Mouse (Mus musculus): ENCODE data around the gene Gm11214. TPM values are rescaled to one million over a fixed set of nuclear protein-coding genes. Genes with fewer than 3 reads are reported as not detected.

Gm11214 gene
- polyA plus RNA-seq, 1 experiment from 2014 or later, result not detected

DNA sequence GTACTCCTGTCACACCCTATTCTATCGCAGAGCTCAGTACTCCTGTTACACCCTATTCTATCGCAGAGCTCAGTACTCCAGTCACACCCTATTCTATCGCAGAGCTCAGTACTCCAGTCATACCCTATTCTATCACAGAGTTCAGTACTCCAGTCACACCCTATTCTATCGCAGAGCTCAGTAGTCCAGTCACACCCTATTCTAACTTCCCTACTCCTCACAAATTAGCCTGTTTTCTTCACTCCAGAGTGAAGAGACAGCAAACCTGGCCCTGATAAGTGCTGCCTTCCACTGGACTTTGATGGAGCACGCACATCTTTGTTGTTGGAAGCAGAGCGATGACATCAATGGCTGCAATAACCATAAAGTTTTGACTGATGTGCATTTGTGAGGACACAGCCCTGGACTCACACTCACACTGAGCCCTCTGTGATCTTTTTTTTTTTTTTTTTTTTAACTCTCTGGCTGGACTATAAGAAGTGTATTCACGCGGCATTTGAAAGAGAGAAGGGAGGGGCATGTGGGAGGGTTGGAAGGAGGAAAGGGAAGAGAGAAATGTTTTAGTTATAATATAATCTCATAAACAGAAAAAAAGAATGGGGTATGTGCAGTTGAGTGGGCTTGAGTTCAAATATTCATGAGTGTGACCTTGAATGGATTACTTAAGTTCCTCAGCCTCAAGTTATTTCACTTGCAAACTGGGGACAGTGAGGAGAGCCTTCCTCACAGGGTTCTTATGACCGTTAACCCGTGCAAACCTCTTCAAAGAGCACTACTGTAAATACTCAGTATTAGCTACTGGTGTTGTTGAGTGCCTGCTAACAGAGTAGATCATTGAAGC is 21.5 kb upstream of the Gm11214 start:
- Histone ChIP-seq H3K27me3 (no peaks in the 10 kb centered on the region), H3K27ac (no peak overlapping the region), H3K36me3 (no peaks in the 10 kb centered on the region), H3K4me3 (no peak overlapping the region), H3K4me2 (replicated peaks) (no peak overlapping the region), H3K9me3 (replicated peaks) (no peaks in the 10 kb centered on the region), H3K9ac (no peak overlapping the region), H3K4me1 (no peaks in the 10 kb centered on the region)
- 88% methylated on average over 10 of the region's 10 CpGs for WGBS
- ATAC-seq (ENCODE audit: low FRiP score), result no peak

DNA sequence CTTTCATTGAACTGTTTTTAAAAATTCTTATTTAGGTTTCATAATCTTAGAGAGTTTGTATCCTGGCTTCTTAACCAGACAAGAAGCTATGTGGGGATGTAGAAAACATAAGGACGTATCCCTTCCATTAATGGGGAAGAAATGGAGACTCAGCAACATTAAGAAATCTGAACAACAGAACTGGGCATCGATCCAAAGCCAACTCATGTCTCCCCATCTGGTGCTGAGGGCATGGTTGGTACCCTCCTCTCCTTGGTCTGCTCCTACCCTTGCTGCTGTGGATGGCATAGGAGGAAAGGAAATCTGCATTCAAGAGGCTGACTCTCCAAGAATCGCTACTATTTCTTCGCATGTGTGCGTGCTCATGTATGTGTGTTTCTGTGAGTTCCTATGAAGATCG is 20.5 kb upstream of the Gm11214 start:
- no peaks in the 10 kb centered on the region for H3K36me3 ChIP-seq
- no peaks in the 10 kb centered on the region for H3K4me1 ChIP-seq
- WGBS, result 91% methylated on average over 6 of the region's 6 CpGs
- no peak overlapping the region for H3K4me2 ChIP-seq (replicated peaks)
- H3K9ac ChIP-seq, result no peak overlapping the region
- no peaks in the 10 kb centered on the region for H3K27me3 ChIP-seq
- ATAC-seq (ENCODE audit: low FRiP score), result no peak
- no peak overlapping the region for H3K27ac ChIP-seq
- no peak overlapping the region for H3K4me3 ChIP-seq
- no peaks in the 10 kb centered on the region for H3K9me3 ChIP-seq (replicated peaks)

DNA sequence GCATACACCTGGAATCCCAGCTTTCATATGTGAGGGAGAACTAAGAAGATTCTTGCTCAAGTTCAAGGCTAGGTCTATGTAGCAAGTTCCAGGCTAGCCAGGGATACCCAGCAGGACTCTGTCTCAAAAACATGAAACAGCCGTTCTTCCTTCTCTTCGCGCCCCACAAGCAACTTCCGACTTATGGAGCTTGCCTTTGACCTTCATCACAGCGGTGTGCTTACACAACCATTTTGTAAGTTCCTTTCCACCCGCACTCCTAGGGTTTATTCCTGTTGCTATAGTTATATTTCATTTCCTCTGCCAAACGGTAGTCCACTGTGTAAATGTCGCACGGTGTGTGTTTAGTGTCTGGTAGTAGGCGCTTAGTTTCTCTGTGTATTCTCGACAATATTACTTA is 19.9 kb upstream of the Gm11214 start:
- H3K4me1 ChIP-seq, result no peaks in the 10 kb centered on the region
- H3K4me3 ChIP-seq, result no peak overlapping the region
- H3K27ac ChIP-seq, result no peak overlapping the region
- H3K4me2 ChIP-seq (replicated peaks), result no peak overlapping the region
- no peaks in the 10 kb centered on the region for H3K27me3 ChIP-seq
- H3K9ac ChIP-seq, result no peak overlapping the region
- H3K36me3 ChIP-seq, result no peaks in the 10 kb centered on the region
- no peak for ATAC-seq (ENCODE audit: low FRiP score)
- WGBS, result 85% methylated on average over 11 of the region's 11 CpGs
- H3K9me3 ChIP-seq (replicated peaks), result no peaks in the 10 kb centered on the region

DNA sequence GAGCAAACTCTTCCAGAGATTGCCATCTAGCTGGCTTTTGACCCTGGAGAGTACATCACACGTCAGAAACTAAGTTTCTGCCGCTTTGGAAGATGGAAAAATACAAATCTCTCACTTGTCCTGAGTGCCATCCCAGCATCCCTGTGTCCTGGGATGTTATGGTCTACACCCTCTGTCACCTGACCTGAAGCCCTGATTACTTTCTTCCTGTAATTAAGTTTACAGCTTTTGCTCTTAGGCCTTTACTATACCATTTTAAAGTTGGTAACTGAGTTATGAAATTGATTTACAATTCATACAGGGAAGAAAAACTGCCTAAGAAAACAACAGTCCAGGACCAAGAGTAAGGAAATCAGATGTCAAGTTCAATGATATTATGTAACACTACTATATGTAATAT is 19.3 kb upstream of the Gm11214 start:
- H3K27me3 ChIP-seq, result no peaks in the 10 kb centered on the region
- no peaks in the 10 kb centered on the region for H3K4me1 ChIP-seq
- H3K27ac ChIP-seq, result no peak overlapping the region
- no peaks in the 10 kb centered on the region for H3K36me3 ChIP-seq
- no peak overlapping the region for H3K4me3 ChIP-seq
- H3K4me2 ChIP-seq (replicated peaks), result no peak overlapping the region
- H3K9ac ChIP-seq, result no peak overlapping the region
- WGBS, result 90% methylated on average over 2 of the region's 2 CpGs
- no peak for ATAC-seq (ENCODE audit: low FRiP score)
- H3K9me3 ChIP-seq (replicated peaks), result no peaks in the 10 kb centered on the region

DNA sequence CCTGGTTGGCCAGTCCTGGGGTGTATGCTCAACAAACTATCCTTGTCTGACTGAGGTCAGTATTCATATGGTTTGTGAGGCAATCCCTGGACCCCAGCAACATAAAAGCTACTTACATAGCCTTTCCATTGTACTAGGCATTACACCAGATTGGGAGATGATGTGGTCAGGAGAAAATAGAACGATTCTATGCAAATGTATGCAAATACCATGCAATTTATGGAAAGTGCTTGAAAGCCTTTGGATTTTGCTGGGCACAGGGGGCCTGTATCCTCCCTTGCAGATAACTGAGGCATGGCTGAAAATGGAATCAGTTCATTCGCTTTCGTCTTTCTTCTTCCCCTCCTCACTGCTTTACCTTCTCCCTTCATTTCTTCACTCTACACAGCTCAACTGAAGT is 18.4 kb upstream of the Gm11214 start:
- Histone ChIP-seq H3K4me3 (no peak overlapping the region), H3K4me2 (replicated peaks) (no peak overlapping the region), H3K9me3 (replicated peaks) (no peaks in the 10 kb centered on the region), H3K36me3 (no peaks in the 10 kb centered on the region), H3K27me3 (no peaks in the 10 kb centered on the region), H3K9ac (no peak overlapping the region), H3K27ac (no peak overlapping the region), H3K4me1 (no peaks in the 10 kb centered on the region)
- ATAC-seq (ENCODE audit: low FRiP score), result no peak
- WGBS, result 77% methylated on average over 3 of the region's 3 CpGs

DNA sequence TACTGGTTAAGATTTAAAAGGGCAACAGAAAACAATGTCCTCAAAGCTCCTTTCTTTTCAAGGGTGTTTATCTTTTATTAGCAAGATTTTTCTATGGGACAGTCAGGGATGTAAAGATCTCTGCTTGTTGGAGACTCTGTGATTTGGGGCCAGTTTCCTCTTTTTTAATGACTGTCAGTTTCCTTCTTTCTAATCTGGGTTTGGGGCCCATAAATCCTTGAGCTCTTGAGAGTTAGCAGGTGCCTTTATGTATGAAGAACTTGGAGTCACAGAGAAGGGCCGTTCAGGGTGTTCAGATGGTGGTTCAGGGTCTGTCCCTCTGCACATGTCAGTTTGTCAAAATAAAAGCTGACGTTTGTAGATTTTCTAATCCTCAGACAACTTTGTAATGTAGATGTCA is 11.9 kb upstream of the Gm11214 start:
- Histone ChIP-seq H3K9ac (no peak overlapping the region), H3K4me3 (no peak overlapping the region), H3K27me3 (no peaks in the 10 kb centered on the region), H3K9me3 (replicated peaks) (no peaks in the 10 kb centered on the region), H3K36me3 (no peaks in the 10 kb centered on the region), H3K4me1 (no peaks in the 10 kb centered on the region), H3K4me2 (replicated peaks) (no peak overlapping the region), H3K27ac (no peak overlapping the region)
- no peak for ATAC-seq (ENCODE audit: low FRiP score)
- 75% methylated on average over 2 of the region's 2 CpGs for WGBS

DNA sequence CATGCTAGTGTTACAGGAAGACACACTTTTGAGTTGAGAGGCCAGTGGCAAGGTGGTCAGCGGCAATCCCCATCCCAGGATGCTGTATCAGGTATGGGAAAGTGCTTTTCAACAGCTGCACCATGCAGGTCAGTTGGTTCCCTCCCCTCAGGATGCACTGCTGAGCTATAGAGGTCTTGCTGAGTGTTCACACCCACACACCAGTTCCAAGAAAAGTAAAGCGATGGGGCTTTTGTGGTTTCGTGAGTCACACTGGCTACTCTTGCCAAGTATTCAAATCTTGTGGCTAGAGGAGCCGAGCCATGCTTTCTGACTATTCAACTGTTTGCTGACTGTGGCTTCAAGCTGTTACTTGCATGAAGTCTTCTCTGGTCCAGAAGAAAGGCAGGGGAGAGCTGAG is 5.1 kb upstream of the Gm11214 start:
- 71% methylated on average over 4 of the region's 4 CpGs for WGBS
- H3K9ac ChIP-seq, result no peak overlapping the region
- H3K9me3 ChIP-seq (replicated peaks), result no peaks in the 10 kb centered on the region
- H3K4me1 ChIP-seq, result no peaks in the 10 kb centered on the region
- no peaks in the 10 kb centered on the region for H3K36me3 ChIP-seq
- no peak overlapping the region for H3K27ac ChIP-seq
- peaks cover 10% of the 10 kb centered on the region for H3K27me3 ChIP-seq
- no peak overlapping the region for H3K4me2 ChIP-seq (replicated peaks)
- no peak for ATAC-seq (ENCODE audit: low FRiP score)
- no peak overlapping the region for H3K4me3 ChIP-seq

DNA sequence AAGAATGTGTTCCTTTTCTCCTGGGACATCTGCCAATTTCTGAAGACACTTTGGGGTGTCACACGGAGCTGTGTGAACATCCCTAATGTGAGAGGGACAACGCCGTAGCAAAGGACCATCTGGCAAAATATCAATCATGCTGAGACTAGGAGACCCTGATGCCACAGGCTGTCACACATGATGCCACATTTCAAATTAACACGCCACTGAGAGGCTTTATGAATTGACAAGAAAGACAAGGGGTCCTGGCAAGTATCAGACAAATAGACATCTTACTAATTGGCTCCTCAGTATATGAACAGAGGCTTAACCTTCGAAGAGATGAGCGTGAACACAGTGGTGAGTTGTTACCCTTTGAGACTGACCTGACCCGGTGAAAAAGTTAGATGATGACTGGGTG is 2.6 kb upstream of the Gm11214 start:
- Histone ChIP-seq H3K9ac (no peak overlapping the region), H3K36me3 (no peaks in the 10 kb centered on the region), H3K9me3 (replicated peaks) (no peaks in the 10 kb centered on the region), H3K4me3 (no peak overlapping the region), H3K27me3 (peaks cover 10% of the 10 kb centered on the region), H3K4me1 (no peaks in the 10 kb centered on the region), H3K4me2 (replicated peaks) (no peak overlapping the region), H3K27ac (no peak overlapping the region)
- peak; percentile 48; the same call in 1 of the 2 replicates for ATAC-seq (ENCODE audit: low FRiP score)
- 59% methylated on average over 7 of the region's 7 CpGs for WGBS

DNA sequence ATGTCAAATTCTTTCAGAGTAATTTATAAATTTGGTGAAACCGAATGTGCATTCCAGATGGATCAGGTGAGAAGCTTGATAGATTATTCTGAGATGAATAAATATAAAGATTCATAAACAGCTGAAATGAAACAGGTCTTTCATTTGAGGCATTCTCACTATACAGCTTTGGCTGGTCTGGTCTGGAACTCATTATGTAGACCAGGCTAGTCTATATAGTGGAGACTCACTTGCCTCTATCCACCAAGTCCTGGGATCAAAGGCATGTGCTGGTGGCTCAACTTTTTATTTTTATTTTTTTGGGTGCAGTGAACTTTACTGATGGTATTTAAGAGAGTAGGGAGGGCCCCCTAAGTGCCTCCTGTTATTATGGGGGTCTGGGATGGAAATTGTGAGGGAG is 1.3 kb downstream of the Gm11214 start:
- WGBS, result 56% methylated on average over 1 of the region's 1 CpGs
- Histone ChIP-seq H3K9ac (no peak overlapping the region), H3K4me1 (no peaks in the 10 kb centered on the region), H3K4me2 (replicated peaks) (no peak overlapping the region), H3K9me3 (replicated peaks) (no peaks in the 10 kb centered on the region), H3K27me3 (peaks cover 6% of the 10 kb centered on the region), H3K4me3 (no peak overlapping the region), H3K27ac (no peak overlapping the region), H3K36me3 (no peaks in the 10 kb centered on the region)
- peak; percentile 77; the same call in 1 of the 2 replicates for ATAC-seq (ENCODE audit: low FRiP score)

DNA sequence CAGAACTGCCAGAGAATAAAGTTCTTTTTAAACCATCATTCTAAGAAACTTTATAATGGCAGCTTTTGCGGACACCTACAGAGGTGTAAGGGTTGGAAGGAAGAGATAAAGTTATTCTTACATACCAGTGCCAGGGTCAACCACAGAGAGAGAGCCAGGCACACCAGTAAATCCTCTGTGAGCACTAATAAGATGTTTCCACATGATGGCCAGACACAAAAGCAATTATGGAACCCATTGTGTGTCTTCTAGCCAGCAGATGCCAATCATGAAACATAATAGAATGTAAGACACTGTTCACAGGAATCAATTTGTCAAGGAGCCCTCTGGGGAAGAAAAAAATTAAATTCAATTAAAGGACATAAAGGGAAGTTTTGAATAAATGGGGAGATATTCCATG is 1.8 kb downstream of the Gm11214 start:
- H3K9me3 ChIP-seq (replicated peaks), result no peaks in the 10 kb centered on the region
- H3K4me3 ChIP-seq, result no peak overlapping the region
- no peak overlapping the region for H3K4me2 ChIP-seq (replicated peaks)
- no peaks in the 10 kb centered on the region for H3K4me1 ChIP-seq
- no peaks in the 10 kb centered on the region for H3K36me3 ChIP-seq
- 61% methylated on average over 1 of the region's 1 CpGs for WGBS
- ATAC-seq (ENCODE audit: low FRiP score), result peak; percentile 72
- H3K27me3 ChIP-seq, result peaks cover 6% of the 10 kb centered on the region
- H3K9ac ChIP-seq, result no peak overlapping the region
- H3K27ac ChIP-seq, result no peak overlapping the region

DNA sequence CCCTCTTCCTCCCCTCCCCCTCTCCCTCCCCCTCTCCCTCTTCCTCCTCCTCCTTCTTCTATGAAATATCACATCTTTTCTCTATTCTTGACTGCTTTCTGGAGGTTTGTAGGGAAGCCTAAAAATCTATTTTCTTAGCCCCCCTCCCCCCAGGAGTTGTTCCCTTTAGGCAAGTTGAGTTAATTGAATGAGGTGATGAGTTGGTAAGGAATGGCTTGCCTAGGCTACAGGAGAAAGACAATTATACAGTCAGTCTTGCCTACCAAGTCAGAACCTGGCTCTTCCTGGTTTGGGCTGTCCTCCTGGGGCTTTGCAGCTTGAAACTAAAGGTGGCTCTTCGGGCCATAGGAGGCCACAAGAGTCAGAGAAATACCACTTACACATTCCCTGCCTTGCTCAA is 3.4 kb downstream of the Gm11214 start:
- Histone ChIP-seq H3K4me1 (no peaks in the 10 kb centered on the region), H3K9ac (no peak overlapping the region), H3K4me3 (no peak overlapping the region), H3K27me3 (peaks cover 6% of the 10 kb centered on the region), H3K4me2 (replicated peaks) (no peak overlapping the region), H3K36me3 (no peaks in the 10 kb centered on the region), H3K9me3 (replicated peaks) (no peaks in the 10 kb centered on the region), H3K27ac (no peak overlapping the region)
- 95% methylated on average over 1 of the region's 1 CpGs for WGBS
- no peak for ATAC-seq (ENCODE audit: low FRiP score)

DNA sequence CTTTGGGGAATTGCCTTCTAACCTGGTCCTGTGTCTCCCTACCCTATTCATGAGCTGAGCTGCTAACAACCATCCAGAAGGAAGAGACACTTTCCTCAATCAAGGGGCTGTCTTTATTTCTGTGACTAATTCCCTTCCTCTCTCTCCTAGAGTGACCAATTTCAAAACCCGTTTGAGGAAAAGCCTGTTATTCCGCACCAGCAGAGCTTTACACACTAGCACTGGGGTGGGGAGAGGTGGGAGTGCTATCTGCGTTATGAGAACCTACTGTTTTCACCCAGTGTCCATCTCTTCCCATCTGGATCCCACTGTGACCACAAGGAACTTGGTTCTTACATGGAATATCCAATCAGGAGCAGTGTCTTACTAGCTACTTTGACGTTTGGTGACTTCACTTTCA is 4.1 kb downstream of the Gm11214 start:
- Histone ChIP-seq H3K9me3 (replicated peaks) (no peaks in the 10 kb centered on the region), H3K36me3 (no peaks in the 10 kb centered on the region), H3K4me1 (no peaks in the 10 kb centered on the region), H3K4me2 (replicated peaks) (no peak overlapping the region), H3K4me3 (no peak overlapping the region), H3K27me3 (peaks cover 6% of the 10 kb centered on the region), H3K27ac (no peak overlapping the region), H3K9ac (no peak overlapping the region)
- 42% methylated on average over 4 of the region's 4 CpGs for WGBS
- no peak for ATAC-seq (ENCODE audit: low FRiP score)

DNA sequence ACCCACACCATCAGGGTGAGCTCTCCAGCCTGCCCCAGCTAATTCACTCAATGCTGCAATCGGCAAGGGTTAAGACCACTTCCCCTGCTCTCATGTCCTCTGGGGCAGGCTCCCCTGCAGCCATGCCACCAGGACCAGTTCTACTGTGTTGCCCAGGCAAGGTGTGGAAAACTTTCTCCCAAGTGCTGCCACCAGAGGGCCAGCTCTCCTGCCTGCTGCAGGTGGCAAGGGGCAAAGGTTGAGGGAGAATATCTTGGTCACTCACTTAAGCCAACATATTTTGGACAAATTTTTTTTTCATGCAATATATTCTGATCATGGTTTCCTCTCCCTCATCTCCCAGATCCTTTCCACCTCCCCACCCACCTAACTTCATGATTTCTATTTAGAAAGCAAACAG is 8.8 kb downstream of the Gm11214 start:
- no peak overlapping the region for H3K9ac ChIP-seq
- H3K4me3 ChIP-seq, result no peak overlapping the region
- H3K36me3 ChIP-seq, result no peaks in the 10 kb centered on the region
- H3K4me1 ChIP-seq, result no peaks in the 10 kb centered on the region
- H3K4me2 ChIP-seq (replicated peaks), result no peak overlapping the region
- no peak for ATAC-seq (ENCODE audit: low FRiP score)
- WGBS, result 90% methylated on average over 1 of the region's 1 CpGs
- no peaks in the 10 kb centered on the region for H3K9me3 ChIP-seq (replicated peaks)
- H3K27me3 ChIP-seq, result peaks cover 4% of the 10 kb centered on the region; the same call in 1 of the 2 replicates
- no peak overlapping the region for H3K27ac ChIP-seq
